Mouse (Mus musculus) heart, embryonic 15.5 days (tissue): ENCODE measurements around the gene Egr4. TPM values are rescaled to one million over a fixed set of nuclear protein-coding genes. Genes with fewer than 3 reads are reported as not detected.

Source experiments
- ATAC-seq: fragments of 200-750 bp; cut with Nextera tagmentation; replicated peaks from 2 replicates; pipeline ENCODE4 v1.8.0; 2017; ENCODE audit warnings: low read depth, moderate TSS enrichment; ENCODE audit not compliant: insufficient number of reproducible peaks, insufficient read depth, low FRiP score
- H3K27ac ChIP-seq: fragments of 300-500 bp; sonication (generic); 2 replicates; pipeline ENCODE4 v1.5.1; 2015; ENCODE audit warnings: mild to moderate bottlenecking, inconsistent platforms
- H3K27me3 ChIP-seq: fragments of 300-500 bp; sonication (generic); 2 replicates; pipeline ENCODE4 v1.6.1; 2015; ENCODE audit warnings: inconsistent platforms
- H3K36me3 ChIP-seq: fragments of 300-500 bp; sonication (generic); 2 replicates; pipeline ENCODE4 v1.6.1; 2015; ENCODE audit warnings: mild to moderate bottlenecking, inconsistent platforms
- H3K4me1 ChIP-seq: fragments of 300-500 bp; sonication (generic); replicated peaks from 2 replicates; pipeline ENCODE4 v1.6.1; 2015; ENCODE audit warnings: inconsistent platforms
- H3K4me2 ChIP-seq: fragments of 300-500 bp; sonication (generic); 2 replicates; pipeline ENCODE4 v1.6.1; 2015; ENCODE audit warnings: inconsistent platforms, mild to moderate bottlenecking, moderate library complexity
- H3K4me3 ChIP-seq: fragments of 300-500 bp; sonication (generic); 2 replicates; pipeline ENCODE4 v1.5.1; 2015; ENCODE audit warnings: mild to moderate bottlenecking, inconsistent platforms
- H3K9ac ChIP-seq: fragments of 300-500 bp; sonication (generic); 2 replicates; pipeline ENCODE4 v1.6.1; 2015; ENCODE audit warnings: mild to moderate bottlenecking, inconsistent platforms
- H3K9me3 ChIP-seq: fragments of 300-500 bp; sonication (generic); replicated peaks from 2 replicates; pipeline ENCODE4 v1.6.1; 2016; ENCODE audit warnings: inconsistent platforms
- whole genome bisulfite sequencing: fragments of 180-500 bp; shearing (Covaris S2); methylation state at CpG from one replicate; pipeline ENCODE4 v1.1.7; 2015; ENCODE audit warnings: mixed read lengths; 5-methylcytosine and 5-hydroxymethylcytosine counted together
- polyA plus RNA-seq: library from polyadenylated mRNA; unstranded; fragments of >200 nt; fragmentation: Nextera tagmentation; extraction: Ambion mirVana; gene quantifications from 2 replicates; pipeline ENCODE4 v1.2.1, GENCODE M21; 2015

The Egr4 gene
- polyA plus RNA-seq = not detected in 2 replicates

DNA sequence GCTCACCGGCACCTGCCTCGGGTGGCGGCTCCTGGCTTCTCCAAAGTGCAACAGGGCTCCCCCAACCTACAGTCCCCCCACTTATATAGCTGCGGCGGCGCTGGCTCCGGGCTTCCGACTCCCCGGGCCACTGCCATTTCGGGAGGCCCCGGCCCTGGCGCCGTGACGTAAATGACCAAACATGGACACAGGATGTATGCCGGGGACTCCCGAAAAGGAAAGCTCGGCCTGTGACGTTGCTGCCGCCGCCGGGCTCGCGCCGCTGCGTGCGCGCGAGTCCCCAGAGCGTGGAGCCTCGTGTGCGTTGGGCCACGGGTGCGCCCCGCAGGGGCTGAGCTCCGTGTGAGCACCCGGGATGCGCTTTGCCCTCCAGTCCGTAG is at the start of gene Egr4:
TSS of gene Egr4 (minus strand) at position 59 of the 380 bp plus-strand sequence.
- H3K36me3 ChIP-seq = no peaks in the 10 kb centered on the region
- peak within 1 kb of the TSS; percentile 50 for H3K4me3 ChIP-seq
- peaks cover 30% of the 10 kb centered on the region for H3K4me1 ChIP-seq
- ATAC-seq = no peak
- H3K27me3 ChIP-seq = peaks cover 94% of the 10 kb centered on the region
- under 1% methylated on average over 38 of the region's 38 CpGs for WGBS
- no peak within 1 kb of the TSS for H3K9ac ChIP-seq
- H3K4me2 ChIP-seq = peak within 1 kb of the TSS; percentile 86
- no peak within 1 kb of the TSS for H3K27ac ChIP-seq
- H3K9me3 ChIP-seq = no peaks in the 10 kb centered on the region

DNA sequence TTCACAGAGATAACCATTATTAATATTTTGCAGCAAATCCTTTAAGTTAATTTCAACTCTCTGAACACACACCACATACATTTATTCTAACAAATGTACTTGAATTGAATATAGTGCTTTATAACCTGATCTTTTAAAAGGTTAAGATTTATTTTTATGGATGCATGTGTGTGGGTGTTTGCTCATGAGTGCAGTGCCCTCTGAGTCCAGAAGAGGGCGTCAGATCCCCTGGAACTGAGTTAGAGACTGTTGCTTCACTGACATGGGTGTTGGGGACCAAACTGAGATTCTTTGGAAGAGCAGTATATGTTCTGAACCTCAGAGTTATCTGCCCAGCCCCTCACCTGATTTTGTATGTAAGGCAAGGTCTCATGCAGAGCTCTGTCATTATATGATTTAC is 49.0 kb upstream of the Egr4 start:
- Histone ChIP-seq H3K9me3 (no peaks in the 10 kb centered on the region), H3K4me2 (no peak overlapping the region), H3K9ac (no peak overlapping the region), H3K27ac (no peak overlapping the region), H3K4me3 (no peak overlapping the region), H3K36me3 (no peaks in the 10 kb centered on the region), H3K4me1 (no peaks in the 10 kb centered on the region), H3K27me3 (no peaks in the 10 kb centered on the region)
- ATAC-seq = no peak
- WGBS = 33% methylated on average over 1 of the region's 1 CpGs

DNA sequence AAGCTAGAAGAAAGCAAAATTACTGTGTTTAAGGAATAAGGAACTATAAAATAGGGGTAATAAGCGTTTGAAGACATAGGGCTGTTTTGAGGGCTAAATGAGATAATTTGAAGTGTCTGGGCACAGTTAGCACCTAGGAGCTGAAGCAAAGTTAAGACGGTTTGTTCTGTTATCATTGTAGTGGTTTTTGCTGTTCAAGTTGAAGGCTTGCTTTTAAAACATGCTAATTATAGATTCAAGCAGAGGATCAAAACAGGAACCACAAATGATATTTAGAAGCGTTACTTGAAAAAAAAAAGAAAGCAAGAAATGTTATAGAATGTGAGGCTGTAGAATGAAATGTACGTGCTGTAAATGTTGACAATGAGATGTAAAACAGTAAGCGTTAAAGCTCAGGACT is 34.3 kb upstream of the Egr4 start:
- H3K4me2 ChIP-seq = no peak overlapping the region
- H3K4me1 ChIP-seq = no peaks in the 10 kb centered on the region
- H3K9ac ChIP-seq = no peak overlapping the region
- H3K27me3 ChIP-seq = no peaks in the 10 kb centered on the region
- 71% methylated on average over 5 of the region's 5 CpGs for WGBS
- H3K36me3 ChIP-seq = no peaks in the 10 kb centered on the region
- no peak overlapping the region for H3K4me3 ChIP-seq
- no peak for ATAC-seq
- no peaks in the 10 kb centered on the region for H3K9me3 ChIP-seq
- no peak overlapping the region for H3K27ac ChIP-seq

DNA sequence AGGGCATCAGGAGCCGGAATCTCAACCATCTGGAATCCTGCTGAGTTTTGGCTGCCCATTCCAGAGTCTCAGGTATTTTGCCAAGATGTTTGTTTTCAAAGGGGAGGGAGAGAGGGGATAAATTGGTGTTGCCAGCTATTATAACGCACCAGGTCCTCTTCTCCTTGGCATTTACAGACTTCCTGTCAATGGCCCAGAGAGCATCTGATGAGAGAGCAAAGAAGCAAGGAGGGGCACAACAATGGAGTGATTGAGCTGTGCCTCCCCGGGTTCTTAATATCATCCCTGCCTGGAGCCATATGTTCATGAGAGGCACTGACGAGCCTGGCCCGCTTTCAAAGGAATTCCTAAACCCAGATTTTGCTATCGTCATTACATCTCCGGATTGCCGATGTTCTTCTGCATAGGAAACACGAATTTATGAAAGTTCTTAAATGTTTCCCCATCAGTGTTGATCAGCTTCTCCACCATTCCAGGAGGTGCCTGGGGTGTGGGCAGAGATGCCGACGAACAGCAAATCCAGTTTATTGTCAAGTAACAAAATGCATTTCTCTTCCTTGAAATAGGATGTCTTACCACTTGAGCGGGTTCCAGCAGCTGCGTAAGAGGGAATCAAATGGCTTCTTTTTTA is 31.0 kb upstream of the Egr4 start:
- H3K9ac ChIP-seq = no peak overlapping the region
- no peaks in the 10 kb centered on the region for H3K4me1 ChIP-seq
- no peak for ATAC-seq
- no peaks in the 10 kb centered on the region for H3K36me3 ChIP-seq
- no peak overlapping the region for H3K27ac ChIP-seq
- no peaks in the 10 kb centered on the region for H3K27me3 ChIP-seq
- H3K9me3 ChIP-seq = no peaks in the 10 kb centered on the region
- no peak overlapping the region for H3K4me2 ChIP-seq
- 70% methylated on average over 13 of the region's 13 CpGs for WGBS
- no peak overlapping the region for H3K4me3 ChIP-seq

DNA sequence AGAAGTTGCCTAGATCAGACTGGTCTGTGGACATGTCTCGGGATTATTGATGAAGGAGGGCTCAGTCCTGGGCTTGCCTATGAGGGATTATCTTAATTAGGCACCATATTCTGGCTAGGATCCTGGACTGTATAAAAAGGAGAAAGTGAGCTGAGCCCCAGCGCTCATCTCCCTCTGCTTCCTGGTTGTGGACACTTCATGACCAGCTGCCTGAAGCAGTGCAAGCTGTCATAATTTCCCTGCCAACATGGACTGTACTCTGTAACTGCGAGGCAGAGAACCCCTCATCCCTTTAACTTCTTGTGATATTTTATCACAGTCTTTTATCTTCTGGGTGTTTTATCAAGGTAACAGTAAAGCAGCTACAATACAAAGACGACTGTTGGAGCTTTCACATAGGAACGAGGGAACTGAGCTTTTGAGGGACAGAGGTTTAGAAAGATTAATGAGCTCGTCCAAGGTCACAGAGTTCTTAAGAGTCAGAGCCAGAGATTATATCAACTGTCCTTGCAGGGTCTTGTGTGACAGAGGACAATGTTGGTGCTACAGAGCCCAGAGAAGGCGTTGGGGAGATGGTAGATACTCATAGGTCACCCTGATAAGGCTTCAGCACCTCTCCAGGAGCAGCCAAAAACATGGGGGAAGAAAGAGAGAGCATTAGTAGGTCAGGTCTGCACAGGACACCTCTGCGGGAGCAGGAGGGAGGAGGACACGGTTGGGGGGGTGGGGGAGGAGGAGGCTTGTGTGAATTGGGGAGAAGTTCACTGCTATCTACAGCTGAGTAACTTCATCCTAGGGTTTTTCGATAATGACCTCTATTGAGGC is 30.2 kb upstream of the Egr4 start:
- Histone ChIP-seq H3K27me3 (no peaks in the 10 kb centered on the region), H3K4me3 (no peak overlapping the region), H3K27ac (no peak overlapping the region), H3K9me3 (no peaks in the 10 kb centered on the region), H3K9ac (no peak overlapping the region), H3K4me2 (no peak overlapping the region), H3K4me1 (no peaks in the 10 kb centered on the region), H3K36me3 (no peaks in the 10 kb centered on the region)
- WGBS = 52% methylated on average over 10 of the region's 10 CpGs
- no peak for ATAC-seq

DNA sequence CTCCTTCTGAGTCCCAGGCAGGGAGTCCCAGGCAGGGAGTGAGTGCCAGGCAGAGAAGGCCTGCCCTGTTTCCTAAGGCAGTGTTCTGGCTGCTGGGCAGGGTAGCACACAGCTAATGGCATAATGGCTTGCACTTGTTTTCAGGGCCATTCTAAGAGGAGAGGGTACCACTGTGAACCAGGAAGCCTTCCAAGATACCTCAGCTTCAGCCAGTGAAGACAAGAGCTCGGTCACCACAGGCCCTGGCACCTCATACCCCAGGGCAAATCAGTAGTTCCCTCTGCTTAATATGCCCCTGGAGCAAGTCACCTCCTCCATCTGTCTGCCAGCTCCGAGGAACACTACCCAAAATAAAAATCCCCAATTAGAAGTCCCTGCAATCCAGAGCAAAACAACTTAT is 9.4 kb upstream of the Egr4 start:
- Histone ChIP-seq H3K4me1 (no peaks in the 10 kb centered on the region), H3K27ac (no peak overlapping the region), H3K36me3 (no peaks in the 10 kb centered on the region), H3K4me3 (no peak overlapping the region), H3K9me3 (no peaks in the 10 kb centered on the region), H3K27me3 (peaks cover 11% of the 10 kb centered on the region; the same call in 1 of the 2 replicates), H3K9ac (no peak overlapping the region), H3K4me2 (no peak overlapping the region)
- 66% methylated on average over 2 of the region's 2 CpGs for WGBS
- no peak for ATAC-seq

DNA sequence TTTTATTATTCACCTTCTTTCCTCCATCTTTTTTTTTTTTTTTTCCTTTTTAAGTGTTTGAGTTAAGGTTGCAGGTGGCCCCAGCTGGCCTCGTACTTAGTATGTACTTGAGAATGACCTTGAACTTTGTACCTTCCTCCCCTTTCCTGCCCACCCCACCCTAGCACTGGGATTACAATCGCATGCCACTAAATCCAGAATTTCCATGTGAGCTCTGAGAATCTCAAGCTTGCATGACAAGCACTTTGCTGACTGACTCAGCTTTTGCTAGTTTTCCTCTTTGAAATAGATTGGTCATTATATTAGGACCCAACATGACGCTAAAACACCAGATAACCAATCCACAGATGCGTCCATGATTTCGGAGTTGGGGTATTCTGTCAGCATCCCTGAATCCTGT is 8.6 kb upstream of the Egr4 start:
- Histone ChIP-seq H3K27ac (no peak overlapping the region), H3K27me3 (peaks cover 14% of the 10 kb centered on the region), H3K9me3 (no peaks in the 10 kb centered on the region), H3K36me3 (no peaks in the 10 kb centered on the region), H3K4me2 (no peak overlapping the region), H3K4me1 (no peaks in the 10 kb centered on the region), H3K4me3 (no peak overlapping the region), H3K9ac (no peak overlapping the region)
- WGBS = 81% methylated on average over 5 of the region's 5 CpGs
- no peak for ATAC-seq

DNA sequence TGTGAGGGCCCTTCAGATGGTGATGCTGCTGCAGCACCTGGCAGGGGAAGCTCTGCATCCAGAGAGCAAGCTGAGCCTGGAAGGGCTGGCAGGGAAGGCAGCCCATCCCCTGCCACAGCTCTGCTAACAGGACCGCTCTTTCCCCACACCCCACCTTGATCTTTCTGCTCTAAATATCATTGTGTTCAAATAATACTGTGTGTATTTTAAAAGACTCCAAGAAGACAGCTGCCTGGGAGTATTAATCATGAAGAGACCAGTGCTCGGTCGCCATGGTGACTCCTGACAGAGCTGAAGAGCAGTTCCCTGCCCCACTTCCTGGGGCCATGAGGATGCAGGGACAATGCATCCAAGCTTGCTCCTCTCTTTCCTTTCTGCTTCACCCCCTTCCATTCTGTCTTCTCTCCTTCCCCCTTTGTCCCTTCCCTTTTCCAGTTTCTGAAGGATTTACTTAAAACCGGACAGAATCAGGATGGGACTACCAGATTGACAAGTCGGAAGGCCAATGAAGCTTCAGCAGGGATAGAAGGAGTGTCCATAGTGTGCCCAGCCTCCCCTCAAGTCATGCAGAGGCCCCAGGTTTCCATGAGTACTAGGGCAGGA is 4.8 kb upstream of the Egr4 start:
- no peak for ATAC-seq
- 61% methylated on average over 5 of the region's 5 CpGs for WGBS
- peaks cover 48% of the 10 kb centered on the region for H3K27me3 ChIP-seq

DNA sequence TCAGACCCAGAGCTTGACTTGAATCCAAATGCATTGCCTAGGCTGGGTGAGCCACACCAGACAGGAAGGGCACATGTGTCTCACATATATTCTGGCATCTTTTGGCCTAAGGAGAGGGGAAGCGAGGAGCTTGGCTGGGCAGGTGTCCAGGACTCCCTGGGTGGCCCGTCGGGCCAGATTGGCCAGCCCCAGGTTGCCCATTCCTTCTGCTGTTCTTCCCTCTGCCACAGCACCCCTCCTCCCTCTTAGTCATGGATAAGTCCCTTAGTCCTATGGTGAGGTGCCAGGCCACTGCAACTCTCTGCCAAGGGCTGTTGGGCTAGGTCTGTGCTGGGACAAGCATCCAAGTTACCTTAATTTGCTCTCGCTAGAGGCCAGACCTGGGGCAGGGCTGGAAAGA is 2.6 kb upstream of the Egr4 start:
- H3K4me2 ChIP-seq = no peak overlapping the region
- H3K4me3 ChIP-seq = no peak overlapping the region
- H3K36me3 ChIP-seq = no peaks in the 10 kb centered on the region
- no peaks in the 10 kb centered on the region for H3K9me3 ChIP-seq
- 77% methylated on average over 4 of the region's 4 CpGs for WGBS
- H3K27me3 ChIP-seq = peaks cover 70% of the 10 kb centered on the region
- no peak overlapping the region for H3K9ac ChIP-seq
- peaks cover 30% of the 10 kb centered on the region for H3K4me1 ChIP-seq
- no peak overlapping the region for H3K27ac ChIP-seq
- ATAC-seq = no peak

More for the DNA sequence above, 4.8 kb upstream of the Egr4 start:
- no peak overlapping the region for H3K4me3 ChIP-seq
- H3K27ac ChIP-seq = no peak overlapping the region
- no peaks in the 10 kb centered on the region for H3K9me3 ChIP-seq
- no peaks in the 10 kb centered on the region for H3K36me3 ChIP-seq
- no peak overlapping the region for H3K4me2 ChIP-seq
- H3K4me1 ChIP-seq = peaks cover 8% of the 10 kb centered on the region
- H3K9ac ChIP-seq = no peak overlapping the region

DNA sequence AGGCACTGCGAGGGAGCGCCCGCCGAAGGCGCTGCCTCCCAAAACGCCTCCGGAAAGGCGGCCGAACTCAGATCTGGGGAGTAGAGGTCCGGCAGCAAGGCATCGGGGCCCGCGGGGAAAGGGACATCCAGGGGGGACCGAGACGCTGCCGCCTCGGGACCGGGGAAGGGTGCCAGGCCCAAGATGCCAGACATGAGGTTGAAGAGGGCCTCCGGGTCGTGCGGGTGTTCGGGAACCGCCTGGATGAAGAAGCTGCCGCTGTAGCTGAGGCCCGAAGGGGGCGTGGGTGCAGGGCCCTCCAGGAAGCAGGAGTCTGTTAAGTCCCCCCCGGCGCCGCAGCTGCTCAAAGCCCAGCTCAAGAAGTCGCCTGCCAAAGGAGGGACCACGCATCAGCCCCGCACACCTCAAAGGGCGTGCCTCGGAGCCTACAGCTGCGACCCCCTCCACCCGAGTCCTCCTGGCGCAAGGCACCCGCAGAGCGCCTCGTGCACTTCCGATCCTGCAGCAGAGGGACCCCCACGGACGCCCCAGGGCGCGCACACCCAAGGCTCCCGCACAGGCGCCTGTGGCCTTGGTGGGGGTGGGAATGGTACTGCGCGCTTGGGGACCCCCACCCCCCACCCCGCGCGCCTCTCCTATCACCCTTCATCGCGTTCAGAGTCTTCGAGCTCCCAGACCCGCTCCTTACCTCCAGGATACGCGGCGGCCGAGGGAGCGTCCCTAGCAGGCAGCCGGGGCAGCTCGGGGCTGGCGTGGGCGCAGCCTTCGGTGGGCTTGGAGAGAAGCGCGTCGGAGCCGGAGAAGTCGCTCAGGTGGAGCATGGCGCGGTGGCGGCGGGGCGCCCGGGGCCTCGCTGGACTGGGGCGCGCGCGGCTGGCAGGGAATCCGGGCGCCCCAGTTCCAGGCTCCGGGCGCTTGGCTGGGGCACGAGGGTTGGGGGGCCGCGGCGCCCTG is 535 bp downstream of the Egr4 start:
- Histone ChIP-seq H3K4me3 (peak overlapping the region; percentile 50), H3K27me3 (peaks cover 88% of the 10 kb centered on the region), H3K27ac (no peak overlapping the region), H3K4me2 (peak overlapping the region; percentile 86), H3K36me3 (no peaks in the 10 kb centered on the region), H3K4me1 (peaks cover 30% of the 10 kb centered on the region), H3K9me3 (no peaks in the 10 kb centered on the region), H3K9ac (no peak overlapping the region)
- ATAC-seq = no peak
- under 1% methylated on average over 86 of the region's 90 CpGs for WGBS

DNA sequence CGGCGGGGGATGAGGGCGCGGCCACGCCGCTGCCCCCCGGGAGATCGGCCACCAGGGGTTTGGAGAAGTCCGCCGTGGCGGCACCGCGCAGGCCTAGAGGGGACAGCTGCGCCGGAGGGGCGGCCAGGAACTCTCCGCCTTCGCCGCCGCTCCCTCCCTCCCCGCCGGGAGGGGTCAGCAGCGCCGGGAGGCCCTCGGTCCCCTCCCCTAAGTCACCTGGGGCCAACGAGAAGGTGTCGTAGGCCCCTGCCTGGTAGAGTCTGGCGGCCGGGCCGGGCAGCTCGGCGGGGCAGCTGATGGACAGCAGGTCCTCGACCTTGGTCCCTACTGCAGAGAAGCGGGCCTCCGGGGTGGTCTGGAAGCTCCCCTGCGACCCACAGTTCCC is 1.3 kb downstream of the Egr4 start:
- H3K4me1 ChIP-seq = peaks cover 30% of the 10 kb centered on the region
- ATAC-seq = no peak
- WGBS = 1% methylated on average over 35 of the region's 36 CpGs
- peaks cover 92% of the 10 kb centered on the region for H3K27me3 ChIP-seq
- H3K36me3 ChIP-seq = no peaks in the 10 kb centered on the region
- no peak overlapping the region for H3K9ac ChIP-seq
- peak overlapping the region; percentile 54 for H3K4me2 ChIP-seq
- no peaks in the 10 kb centered on the region for H3K9me3 ChIP-seq
- no peak overlapping the region for H3K27ac ChIP-seq
- peak overlapping the region; percentile 50 for H3K4me3 ChIP-seq
